Mouse (Mus musculus) retina, postnatal 7 days (tissue): ENCODE results near the gene Bicdl1.

Experiments used
- DNase-seq: peaks from one replicate; pipeline ENCODE4 v3.0.0-alpha.2; 2012; ENCODE audit warnings: low read depth, low spot score

Gene Bicdl1

DNA sequence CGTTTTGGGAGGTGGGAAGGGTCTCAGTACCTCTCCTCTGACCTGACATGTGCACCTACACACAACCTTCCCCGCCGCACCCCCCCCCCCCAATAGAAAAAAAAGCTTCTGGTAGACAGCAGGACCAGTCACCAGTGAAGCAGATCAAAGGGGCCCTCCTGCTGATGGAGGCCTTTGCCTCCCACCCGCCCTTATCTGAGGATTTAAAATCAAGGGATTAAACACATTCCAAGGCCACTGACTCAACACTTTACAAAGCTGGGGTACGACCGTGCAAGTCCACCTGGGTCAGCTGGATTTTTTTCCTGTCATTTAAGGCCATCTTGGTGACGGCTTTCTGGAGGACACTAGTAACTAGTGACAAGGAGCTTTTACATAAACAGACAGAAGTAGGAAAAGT is 63.5 kb downstream of the Bicdl1 start:
- DNase-seq = no peak

DNA sequence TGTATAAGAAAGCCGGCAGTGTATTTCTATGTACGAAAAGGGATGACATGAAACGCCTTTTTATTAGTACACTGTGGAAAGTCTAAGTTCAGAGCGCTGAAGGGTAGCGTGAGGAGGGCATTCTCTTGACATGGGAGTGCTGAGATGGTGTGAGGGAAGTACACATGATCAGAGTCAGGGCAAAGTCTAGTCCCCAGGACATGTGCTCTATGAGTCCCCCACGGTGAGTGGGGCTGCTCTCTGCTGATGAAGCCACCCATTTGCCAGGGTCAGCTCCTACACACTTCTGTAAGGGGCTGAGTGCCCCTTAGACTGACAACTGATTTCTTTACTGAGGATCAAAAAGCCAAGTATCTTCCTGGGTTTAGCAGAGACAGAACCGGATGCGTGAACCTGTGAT is 64.2 kb downstream of the Bicdl1 start:
- DNase-seq = no peak

DNA sequence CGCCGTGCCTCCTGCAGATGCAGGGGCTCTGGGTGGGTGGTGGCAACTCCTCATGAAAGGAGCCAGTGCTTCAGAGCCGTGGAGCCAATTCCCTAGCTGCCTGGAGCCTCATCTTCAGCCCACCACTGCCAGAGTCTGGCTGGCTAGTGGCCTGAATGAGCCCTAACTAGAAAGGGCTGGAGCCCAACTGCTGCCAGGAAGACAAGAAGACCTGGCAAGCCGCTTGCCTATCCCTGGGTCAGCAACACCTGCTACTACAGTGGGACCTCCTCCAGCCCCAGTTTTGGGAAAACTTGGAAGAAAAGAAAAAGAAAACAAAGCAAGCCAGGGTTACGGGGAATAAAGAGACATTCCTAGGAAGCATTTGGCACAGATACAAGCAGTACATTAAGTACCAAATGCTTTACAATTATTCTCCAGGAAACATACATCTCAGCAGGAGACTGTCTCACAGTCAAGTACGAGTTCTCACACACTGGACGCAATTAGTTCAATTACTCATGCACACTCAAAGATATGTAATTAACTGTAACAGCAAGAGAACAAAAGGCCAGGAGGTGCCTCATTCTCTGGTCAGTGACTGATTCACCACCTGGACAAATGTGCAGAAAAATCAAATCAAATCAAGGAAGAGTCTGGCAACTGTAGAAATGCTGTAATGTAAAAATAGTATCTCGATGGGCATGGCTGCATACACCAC is 64.9 kb downstream of the Bicdl1 start:
- DNase-seq = no peak

DNA sequence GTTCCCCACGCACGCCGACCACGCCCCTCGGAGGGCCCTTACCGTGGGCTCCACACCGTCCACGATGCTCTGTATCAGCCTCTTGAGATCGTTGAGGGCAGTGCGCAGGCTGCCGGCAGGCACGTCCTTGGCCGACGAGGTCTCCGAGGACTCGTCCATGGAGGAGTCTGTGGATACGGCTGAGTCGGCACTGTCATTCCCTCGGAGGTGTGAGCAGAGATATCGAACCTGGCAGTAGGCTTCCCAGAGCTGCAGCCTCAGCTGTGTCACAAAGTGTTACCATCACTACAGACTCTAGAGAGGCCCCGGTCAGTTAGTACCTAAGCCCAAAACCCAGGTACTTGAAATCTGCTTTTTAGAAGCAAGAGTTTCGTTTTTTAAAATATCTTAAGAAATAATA is 68.8 kb downstream of the Bicdl1 start:
- no peak for DNase-seq

DNA sequence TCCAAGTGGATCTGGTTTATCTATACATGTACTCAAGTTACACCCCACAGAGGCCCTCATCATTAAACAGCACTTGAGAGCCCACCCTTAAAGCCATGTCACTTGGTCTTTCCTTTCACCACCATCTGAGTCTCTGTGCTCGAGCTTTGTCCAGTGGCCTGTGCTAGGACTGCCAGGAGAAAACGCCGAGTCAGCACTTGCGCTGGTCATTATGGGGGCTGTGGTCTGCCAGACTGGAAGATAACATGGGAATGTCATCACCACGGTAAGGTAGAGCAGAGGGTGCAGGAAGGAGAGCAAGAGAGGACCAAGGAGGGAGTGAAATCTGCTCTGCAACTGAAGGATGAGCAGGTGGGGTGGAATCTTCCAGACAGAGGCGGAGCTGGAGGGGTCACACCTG is 73.1 kb downstream of the Bicdl1 start:
- no peak for DNase-seq

DNA sequence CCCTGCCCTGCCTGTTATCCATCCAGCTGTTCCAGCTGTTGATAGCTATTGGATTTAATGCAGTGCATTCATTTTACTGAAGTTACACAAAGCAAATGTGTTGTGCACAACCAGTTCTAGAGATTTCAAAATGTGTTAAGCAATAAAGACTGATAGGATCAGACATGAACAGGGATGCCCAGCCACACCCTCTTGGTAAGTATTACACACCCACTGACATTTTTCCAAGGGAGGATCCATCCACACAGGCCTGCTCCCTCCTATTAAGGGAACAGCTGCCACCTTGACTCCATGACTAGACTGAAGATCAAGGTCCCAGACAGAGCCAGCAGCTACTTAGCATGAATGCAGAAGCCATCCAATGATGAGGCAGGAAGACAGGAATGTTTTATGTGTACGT is 74.2 kb downstream of the Bicdl1 start:
- no peak for DNase-seq

DNA sequence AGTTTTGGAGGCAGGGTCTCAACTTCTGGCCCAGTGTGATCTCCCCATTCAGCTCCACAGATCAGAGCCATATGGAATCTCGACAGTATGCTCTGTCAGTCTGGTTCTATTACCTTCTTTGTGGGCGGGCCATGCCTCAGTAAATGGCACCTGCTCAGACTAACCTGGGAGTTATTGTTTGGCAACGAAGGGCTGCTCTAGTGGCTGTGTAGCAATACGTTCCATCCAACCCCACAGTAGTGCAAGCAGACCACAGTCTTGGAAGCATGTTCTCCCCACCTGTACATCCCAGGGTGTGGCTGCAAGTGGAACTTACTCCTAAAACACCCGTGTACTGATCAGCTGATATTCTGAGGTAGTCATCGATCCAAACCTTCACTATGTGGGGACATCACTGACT is 74.7 kb downstream of the Bicdl1 start:
- DNase-seq = no peak

DNA sequence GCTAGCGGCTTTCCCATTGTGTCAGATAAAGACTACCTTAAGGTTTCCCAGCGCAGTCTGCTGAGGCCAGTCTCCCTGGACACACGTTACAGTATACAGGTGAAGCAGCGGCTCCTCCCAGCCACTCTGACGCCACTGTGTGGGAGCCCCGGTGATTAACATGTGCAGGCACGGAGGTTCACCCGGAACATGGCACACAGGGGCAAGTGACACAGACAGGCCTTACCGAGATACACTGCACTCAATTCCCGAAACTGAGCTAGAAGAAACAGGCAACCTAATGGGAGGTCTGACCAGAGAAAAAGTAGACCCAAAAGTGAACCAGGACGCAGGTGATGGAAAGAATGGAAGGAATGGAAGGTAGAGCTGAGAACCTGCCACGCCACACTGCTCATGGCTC is 77.6 kb downstream of the Bicdl1 start:
- DNase-seq = no peak

DNA sequence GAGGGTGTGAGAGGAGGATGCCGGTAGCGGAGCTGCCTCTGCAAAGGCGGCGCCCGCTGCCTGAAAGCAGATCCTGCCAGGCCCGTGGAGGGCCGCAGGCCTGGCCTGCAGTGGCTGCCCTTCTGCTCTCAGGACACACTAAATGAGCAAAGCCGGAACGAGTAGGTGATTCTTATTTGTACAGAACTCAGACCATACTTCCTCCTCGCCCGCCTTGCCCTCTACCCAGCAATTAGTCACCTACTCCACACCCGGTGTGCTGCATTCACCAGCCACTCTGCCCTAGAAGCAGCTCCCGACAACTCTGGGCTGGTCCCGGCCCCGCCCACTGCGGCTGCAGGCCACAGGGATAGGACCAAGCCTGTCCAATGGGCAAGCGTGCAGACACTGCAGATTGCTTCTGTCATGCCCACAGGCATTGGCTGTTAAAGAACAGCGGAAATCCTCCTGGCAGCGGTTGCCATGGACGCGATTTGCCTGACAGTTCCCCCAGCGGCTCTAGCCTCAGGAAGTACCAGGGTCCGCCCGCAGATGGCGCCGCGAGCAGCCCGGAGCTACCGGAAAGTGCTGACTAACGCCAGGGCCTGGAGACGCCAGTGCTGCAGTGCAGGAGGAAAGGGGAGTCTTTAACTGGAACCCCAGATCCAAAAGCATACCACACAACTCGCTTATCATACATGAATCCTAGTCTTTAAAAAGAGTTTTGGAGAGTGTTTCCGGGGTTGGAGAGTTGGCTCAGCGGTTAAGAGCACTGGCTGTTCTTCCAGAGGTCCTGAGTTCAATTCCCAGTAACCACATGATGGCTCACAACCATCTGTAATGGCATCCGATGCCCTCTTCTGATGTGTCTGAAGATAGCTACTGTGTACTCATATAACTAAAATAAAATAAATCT is 78.5 kb downstream of the Bicdl1 start:
- DNase-seq = peak; percentile 96

DNA sequence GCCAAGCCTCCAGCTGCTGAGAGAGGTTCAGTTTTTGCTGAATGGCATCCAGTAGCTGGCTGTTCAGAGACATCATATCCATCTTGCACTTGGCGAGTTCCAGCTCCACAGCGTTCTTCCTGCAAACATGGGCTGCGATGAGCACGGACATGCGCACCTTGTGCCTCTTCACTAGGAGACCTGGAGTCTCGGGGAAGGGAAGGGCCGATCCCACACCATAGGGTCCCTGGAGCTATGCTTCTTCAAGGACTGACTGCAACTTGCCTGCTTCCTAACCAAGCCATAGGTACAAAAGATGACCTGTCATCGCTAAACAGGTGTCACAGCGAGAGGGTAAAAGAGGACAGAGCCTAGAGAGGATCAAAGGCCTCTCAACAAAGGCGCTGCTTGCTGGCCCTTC is 79.6 kb downstream of the Bicdl1 start:
- DNase-seq = no peak

DNA sequence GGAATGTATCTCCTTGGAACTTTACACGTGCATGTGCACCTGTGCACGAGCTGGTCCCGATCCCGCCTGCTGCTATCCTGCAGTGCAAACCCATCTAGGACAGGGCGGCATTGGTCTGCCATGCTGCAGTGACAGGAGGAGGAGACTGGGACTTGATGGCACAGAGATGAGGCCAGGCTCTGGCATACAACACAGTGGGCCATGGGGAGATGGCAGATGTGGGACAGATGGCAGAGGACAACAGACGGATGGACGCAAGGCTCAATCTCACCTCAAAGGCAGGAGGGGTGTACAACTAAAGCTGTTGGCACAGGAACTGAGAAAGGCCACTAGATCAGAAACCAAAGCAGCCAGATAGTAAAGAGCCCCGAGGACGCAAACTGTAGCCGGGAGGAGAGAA is 80.5 kb downstream of the Bicdl1 start:
- no peak for DNase-seq

DNA sequence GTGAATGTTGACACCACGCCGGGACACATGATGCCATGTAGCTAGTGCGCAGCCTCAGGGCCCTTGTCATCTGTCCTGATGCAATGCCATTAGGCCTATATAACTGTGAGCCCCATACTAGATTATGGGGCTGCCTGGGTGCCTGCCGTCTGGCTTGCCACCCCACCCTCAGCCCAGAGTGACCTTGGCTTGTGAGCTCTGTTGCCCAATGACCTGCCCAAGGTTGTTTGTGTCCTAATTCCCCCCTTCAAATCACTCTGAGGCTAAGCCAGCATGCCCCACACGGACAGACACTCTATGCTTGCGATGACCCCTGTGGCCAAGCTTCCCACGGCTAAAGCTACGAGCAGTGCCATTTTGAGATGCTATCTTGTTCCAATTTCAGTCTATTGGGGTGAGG is 81.7 kb downstream of the Bicdl1 start:
- DNase-seq = no peak

DNA sequence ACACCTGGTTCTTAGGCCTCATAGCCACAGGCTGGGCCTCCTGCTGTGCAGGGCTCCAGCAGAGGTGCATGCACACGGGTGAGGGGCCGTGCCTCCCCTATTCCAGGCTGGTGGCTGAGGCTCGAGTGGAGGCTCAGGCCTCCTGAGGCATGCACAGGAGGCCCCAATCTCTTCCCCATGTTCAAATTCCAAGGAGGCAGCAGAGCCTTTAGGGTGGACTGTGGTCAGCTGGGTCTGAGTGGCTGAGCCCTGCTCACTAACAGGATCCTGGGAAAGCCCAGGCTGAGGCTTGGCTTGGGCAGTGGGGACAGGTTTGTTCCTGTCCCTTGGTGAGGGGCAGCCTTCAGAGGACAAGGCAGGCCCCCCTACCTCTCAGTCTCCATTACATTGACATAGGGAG is 82.5 kb downstream of the Bicdl1 start:
- DNase-seq = no peak

DNA sequence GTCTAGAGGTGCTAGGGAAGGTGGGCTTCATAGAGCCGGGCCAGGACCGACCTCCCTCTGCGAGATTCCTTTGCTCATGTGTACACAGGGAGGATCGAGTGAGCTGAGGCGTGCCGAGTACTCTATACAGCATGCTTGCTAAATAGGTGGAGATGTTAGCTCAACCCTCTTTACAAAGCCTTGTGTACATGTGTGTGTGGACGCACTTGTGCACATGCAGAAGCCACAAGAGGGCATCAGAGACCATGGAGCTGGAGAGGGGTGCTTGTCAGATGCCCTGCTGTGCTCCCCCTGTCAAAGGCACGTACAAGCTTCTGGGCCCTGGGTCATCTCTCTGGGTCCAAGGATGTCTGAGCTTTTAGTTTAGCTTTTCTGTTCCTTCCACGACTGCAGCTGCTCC is 87.2 kb downstream of the Bicdl1 start:
- DNase-seq = no peak

DNA sequence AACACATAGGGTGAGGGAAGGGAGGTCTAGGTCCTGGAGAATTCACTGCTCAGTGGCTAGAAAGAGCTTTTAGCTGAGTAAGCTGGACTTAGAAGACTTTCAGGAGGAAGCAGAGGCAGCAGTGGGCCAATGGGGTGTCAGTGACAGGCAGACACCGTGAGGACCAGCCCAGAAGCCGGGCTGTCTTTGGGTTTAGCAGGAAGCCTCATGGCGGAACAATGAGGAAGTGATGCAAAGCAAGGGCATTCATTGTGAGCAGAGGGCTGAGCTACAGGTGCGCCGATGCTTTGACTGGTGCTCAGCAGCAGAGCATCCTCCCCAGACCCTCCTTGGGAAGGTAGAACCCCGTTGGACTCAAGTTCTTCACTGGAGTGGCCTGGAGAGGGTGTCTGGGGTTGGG is 95.9 kb downstream of the Bicdl1 start:
- DNase-seq = no peak

DNA sequence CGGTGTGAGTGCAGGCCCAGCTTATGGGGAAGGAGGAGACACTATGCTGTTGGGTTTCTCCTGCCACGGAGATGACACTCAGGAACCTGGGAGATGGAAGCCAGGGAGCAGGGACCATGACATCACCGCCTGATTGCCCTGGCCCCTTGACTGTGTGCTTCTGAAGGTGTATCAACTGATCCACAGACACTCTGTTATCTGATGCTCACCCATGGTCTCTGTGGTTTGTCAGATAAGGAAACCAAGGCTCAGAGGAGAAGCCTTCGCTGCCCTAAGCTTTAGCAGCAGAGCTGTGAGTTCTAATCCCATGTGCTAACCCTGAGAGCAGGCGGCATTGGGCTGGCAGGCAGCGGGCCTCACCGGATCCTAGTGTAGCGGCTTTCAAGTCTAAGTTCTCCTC is 97.4 kb downstream of the Bicdl1 start:
- DNase-seq = no peak

DNA sequence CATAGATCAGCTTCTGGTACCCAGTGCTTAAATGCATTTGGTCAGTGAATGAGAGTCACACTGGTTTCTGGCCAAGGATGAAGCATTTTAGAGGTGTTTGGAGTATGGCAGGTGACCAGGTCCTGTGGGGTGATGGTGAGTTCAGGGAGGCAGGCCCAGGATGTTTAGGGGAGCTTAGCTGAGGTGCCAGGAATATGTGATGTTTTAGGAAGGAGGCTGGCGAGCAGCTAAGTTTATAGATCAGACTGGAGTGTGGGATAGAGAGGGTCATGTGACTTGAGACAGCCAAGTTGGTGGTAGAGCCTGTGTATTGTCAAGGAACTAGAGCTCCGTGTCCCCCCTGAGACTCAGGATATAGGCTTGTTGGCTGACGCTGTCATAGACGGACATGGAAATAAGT is 98.4 kb downstream of the Bicdl1 start:
- DNase-seq = no peak

DNA sequence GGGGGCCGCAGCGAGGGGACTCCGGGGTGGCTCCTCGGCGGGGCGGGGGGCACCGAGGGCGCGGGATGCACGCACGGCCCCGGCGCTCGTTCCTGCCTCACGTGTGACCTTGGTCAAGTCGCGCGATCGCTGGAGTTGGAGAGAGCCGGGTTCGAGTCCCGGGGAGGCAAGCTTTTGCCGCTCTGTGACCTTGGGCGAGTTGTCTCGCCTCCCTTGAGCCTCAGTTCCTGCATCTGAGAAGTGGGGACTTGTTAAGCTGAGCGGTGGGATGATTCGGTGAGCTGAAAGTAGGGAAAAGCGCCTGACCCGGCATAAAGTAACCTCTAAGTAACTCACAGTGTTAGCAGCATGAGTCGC is 99.1 kb downstream of the Bicdl1 start:
- DNase-seq = no peak

DNA sequence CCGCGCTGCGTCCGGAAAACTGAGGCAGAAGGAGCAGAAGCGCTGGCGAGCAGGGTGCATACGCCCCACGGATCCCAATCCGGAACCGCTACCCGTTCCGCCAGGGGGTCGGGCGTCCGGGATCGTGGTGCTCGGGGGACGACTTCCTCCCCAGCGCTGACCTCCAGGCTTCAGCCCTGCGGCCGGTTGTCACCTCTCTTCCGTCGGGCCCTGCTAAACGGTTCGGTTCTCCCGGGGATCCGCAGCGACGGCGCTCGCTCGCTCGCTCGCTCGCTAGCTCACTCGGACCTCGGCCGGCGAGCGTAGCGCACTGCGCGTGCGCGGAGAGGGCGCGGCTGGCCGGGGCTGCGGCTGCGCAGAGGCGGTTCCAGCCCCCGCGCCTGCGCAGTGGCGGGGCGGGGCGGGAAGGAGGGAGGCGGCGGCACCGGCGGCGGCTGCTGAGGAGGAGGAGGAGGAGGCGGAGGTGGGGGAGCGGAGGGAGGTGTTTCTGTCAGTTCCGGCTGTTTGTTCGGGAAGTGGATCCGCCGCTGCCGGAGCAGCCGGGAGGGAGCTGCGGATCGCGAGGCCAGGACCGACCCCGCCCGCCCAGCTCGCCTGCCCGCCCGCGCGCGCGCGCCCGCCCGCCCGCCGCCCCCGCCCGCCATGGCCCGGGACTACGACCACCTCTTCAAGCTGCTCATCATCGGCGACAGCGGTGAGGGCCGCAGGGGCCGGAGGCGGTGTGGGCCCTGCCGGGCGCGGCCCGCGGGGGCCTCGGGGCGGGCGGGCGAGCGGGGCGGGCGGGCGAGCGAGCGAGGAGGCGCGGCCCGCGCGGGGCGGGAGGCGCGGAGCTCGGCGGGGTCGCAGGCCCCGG is 99.7 kb downstream of the Bicdl1 start, which contains the start of gene Rab35:
Gene Rab35 (plus strand): TSS at position 404 of the 853 bp plus-strand sequence.
- DNase-seq = peak; percentile 93

DNA sequence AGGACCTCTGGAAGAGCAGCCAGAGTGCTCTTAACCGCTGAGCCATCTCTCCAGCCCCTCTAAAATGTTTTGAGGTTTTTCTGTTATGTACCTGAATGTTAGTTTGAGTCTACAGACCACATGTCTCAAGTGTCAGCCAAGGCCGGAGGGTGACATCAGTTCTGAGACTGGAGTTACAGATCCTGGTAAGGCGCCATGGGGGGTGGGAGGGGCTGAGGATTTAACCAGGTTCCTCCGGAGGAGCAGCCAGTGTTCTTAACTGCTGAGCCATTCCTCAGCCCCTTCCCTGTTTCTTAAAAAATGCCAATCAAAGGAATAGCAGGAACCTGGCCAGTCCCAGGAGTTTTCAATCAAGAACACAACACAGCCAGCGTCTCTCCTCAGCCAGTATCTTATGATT is 101.1 kb downstream of the Bicdl1 start:
- DNase-seq = no peak

DNA sequence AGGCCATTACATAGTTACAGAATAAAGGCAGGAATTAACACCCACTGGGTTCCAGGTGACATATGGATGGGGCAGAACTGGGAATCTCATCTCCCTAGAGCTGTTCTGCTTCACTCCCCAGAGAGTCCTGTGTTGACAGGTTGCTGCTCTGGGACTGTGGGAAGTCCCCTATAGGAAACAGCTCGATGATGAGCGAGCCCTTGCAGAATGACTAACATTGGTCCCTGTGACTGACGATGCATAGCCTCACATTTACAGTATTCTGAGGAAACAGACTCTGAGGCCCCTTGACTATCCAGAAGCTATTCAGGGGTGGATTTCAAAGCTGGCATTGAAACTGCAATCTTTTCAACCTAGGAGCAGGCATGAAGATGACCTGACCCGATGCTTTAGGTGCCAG is 101.7 kb downstream of the Bicdl1 start:
- no peak for DNase-seq

DNA sequence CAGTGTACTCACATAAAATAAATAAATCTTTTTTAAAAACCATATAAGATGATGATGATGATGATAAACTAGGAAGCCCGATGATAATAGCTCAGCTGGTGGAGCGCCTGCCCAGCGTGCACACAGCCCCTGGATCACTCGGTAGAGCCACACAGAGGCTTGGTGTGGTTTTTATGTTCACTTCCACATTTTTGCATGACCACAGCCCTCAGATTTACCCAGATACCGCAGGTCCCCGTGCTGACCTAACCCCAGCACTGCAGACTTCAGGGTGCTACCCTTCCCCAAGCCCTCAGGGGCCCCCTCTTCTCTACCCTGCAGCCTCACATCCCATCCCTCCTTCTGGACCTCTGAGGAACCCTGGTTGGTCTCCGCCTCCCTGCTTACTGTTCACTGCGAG is 103.3 kb downstream of the Bicdl1 start:
- DNase-seq = no peak
